Mouse (Mus musculus): Measurements from ENCODE around the gene Lypd6.

Gene Lypd6

GRCm38 (mm10) chr2:50106879-50107278, 40.6 kb downstream of the Lypd6 start:
- DNase-seq (ENCODE audit: low read depth, low spot score) = no peak

GRCm38 (mm10) chr2:50110167-50110566, 43.9 kb downstream of the Lypd6 start:
- no peak for DNase-seq (ENCODE audit: low read depth, low spot score)

GRCm38 (mm10) chr2:50111169-50111568, 44.9 kb downstream of the Lypd6 start:
- no peak for DNase-seq (ENCODE audit: low read depth, low spot score)

- DNase-seq (ENCODE audit: low read depth, low spot score) = no peak
Measured at GRCm38 (mm10) chr2:50111609-50112008, 45.4 kb downstream of the Lypd6 start.

GRCm38 (mm10) chr2:50112427-50112826, 46.2 kb downstream of the Lypd6 start:
- DNase-seq (ENCODE audit: low read depth, low spot score) = no peak

GRCm38 (mm10) chr2:50119101-50119500, 52.9 kb downstream of the Lypd6 start:
- DNase-seq (ENCODE audit: low read depth, low spot score) = no peak

- DNase-seq (ENCODE audit: low read depth, low spot score) = no peak
Measured at GRCm38 (mm10) chr2:50120839-50121238, 54.6 kb downstream of the Lypd6 start.

- no peak for DNase-seq (ENCODE audit: low read depth, low spot score)
Measured at GRCm38 (mm10) chr2:50123376-50123775, 57.1 kb downstream of the Lypd6 start.

GRCm38 (mm10) chr2:50127513-50128175, 61.4 kb downstream of the Lypd6 start:
- no peak for DNase-seq (ENCODE audit: low read depth, low spot score)

- DNase-seq (ENCODE audit: low read depth, low spot score) = peak; percentile 37
Measured at GRCm38 (mm10) chr2:50128322-50129277, 62.4 kb downstream of the Lypd6 start.

GRCm38 (mm10) chr2:50130674-50131073, 64.4 kb downstream of the Lypd6 start:
- no peak for DNase-seq (ENCODE audit: low read depth, low spot score)

- DNase-seq (ENCODE audit: low read depth, low spot score) = no peak
Measured at GRCm38 (mm10) chr2:50143672-50144071, 77.4 kb downstream of the Lypd6 start.

- no peak for DNase-seq (ENCODE audit: low read depth, low spot score)
Measured at GRCm38 (mm10) chr2:50147308-50147707, 81.1 kb downstream of the Lypd6 start.

GRCm38 (mm10) chr2:50149257-50150202, 83.3 kb downstream of the Lypd6 start:
- no peak for DNase-seq (ENCODE audit: low read depth, low spot score)

GRCm38 (mm10) chr2:50150203-50150590, 84.0 kb downstream of the Lypd6 start:
- DNase-seq (ENCODE audit: low read depth, low spot score) = no peak

- no peak for DNase-seq (ENCODE audit: low read depth, low spot score)
Measured at GRCm38 (mm10) chr2:50150816-50151215, 84.6 kb downstream of the Lypd6 start.

- DNase-seq (ENCODE audit: low read depth, low spot score) = no peak
Measured at GRCm38 (mm10) chr2:50151401-50151800, 85.2 kb downstream of the Lypd6 start.

- no peak for DNase-seq (ENCODE audit: low read depth, low spot score)
Measured at GRCm38 (mm10) chr2:50151879-50152278, 85.7 kb downstream of the Lypd6 start.

- DNase-seq (ENCODE audit: low read depth, low spot score) = no peak
Measured at GRCm38 (mm10) chr2:50156009-50156408, 89.8 kb downstream of the Lypd6 start.

GRCm38 (mm10) chr2:50160069-50160468, 93.8 kb downstream of the Lypd6 start:
- DNase-seq (ENCODE audit: low read depth, low spot score) = no peak

- DNase-seq (ENCODE audit: low read depth, low spot score) = no peak
Measured at GRCm38 (mm10) chr2:50163608-50164007, 97.4 kb downstream of the Lypd6 start.

GRCm38 (mm10) chr2:50165277-50165676, 99.0 kb downstream of the Lypd6 start:
- DNase-seq (ENCODE audit: low read depth, low spot score) = no peak

Measured in brain, embryonic 18.5 days (tissue).